Mouse (Mus musculus) hematopoietic stem cell, adult 5-6 weeks (primary cell): ENCODE data around the gene Ccdc141. TPM values are rescaled to one million over a fixed set of nuclear protein-coding genes. Genes with fewer than 3 reads are reported as not detected.
A peak's percentile ranks its signal among the peaks of the same experiment; 100 is the strongest.

Experiments
- ATAC-seq, 2 experiments: fragments of 125-278 bp in 1 of 2; replicated peaks in 1 of 2; 2 replicates each; pipeline ENCODE4 v1.8.0; 2016 to 2017; ENCODE audit warnings: inconsistent platforms in 2 of 2, mild to moderate bottlenecking in 2 of 2, moderate number of reproducible peaks in 2 of 2, low read depth in 1 of 2, moderate TSS enrichment in 1 of 2; ENCODE audit not compliant: low FRiP score in 2 of 2, poor library complexity in 2 of 2, severe bottlenecking in 2 of 2, insufficient read depth in 1 of 2, low TSS enrichment in 1 of 2
- total RNA-seq: library from RNA; stranded (forward); fragments of 172-1452, 232-1000 nt; gene quantifications from 2 replicates; pipeline ENCODE4 v1.2.3, GENCODE M21; 2017

Gene Ccdc141
- total RNA-seq, 1 experiment from 2014 or later = 5.6 TPM

- peak in 1 of 2 experiments; percentile 45; a peak in 1 of 4 replicates for ATAC-seq
Observed at GRCm38 (mm10) chr2:77154080-77154479, 16.4 kb downstream of the Ccdc141 start.

DNA sequence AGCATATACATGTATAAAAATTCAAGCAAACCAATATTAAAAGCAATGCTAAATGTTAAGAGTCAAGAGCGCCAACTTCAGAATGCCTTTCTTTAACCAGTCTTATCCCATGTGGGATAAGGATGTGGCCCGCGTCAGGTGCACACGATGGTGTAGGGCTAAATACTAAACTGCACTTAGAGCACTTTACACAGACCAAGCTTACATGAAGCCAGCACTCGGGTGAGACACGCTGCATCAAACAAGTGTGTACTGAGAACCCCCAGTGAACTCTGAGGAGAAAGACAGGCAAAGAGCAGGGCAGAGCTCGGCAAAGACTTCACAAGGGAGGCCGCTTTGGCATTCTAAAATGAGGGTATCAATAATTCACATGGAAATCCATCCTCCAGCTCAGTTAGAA is 19.2 kb downstream of the Ccdc141 start:
- ATAC-seq = no peak

- ATAC-seq = no peak
Observed at GRCm38 (mm10) chr2:77149576-77149975, 20.9 kb downstream of the Ccdc141 start.

- ATAC-seq = no peak
Observed at GRCm38 (mm10) chr2:77148215-77148614, 22.2 kb downstream of the Ccdc141 start.

- ATAC-seq = no peak
Observed at GRCm38 (mm10) chr2:77146968-77147367, 23.5 kb downstream of the Ccdc141 start.

GRCm38 (mm10) chr2:77146291-77146690 is 24.1 kb downstream of the Ccdc141 start:
- no peak for ATAC-seq

DNA sequence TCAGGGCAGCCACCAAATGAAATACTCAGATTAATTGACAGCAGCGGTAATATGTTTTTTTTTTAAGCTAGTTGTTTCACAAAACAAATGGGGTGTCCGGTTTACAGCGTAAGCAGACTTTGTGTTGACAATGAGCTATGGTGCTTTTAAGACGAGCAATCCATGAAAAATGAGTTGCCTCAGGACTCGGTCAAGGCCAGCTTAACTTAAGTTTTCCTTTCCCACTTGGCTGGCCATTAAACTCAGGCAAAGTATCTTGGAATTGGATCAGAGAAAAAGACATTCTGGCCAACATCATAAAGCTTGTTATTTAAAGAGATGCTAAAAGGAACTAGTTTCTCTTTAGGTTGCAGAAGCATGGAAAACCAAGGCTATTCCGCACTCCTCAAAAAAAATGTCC is 26.9 kb downstream of the Ccdc141 start:
- no peak for ATAC-seq

- no peak for ATAC-seq
Observed at GRCm38 (mm10) chr2:77138879-77139278, 31.6 kb downstream of the Ccdc141 start.

GRCm38 (mm10) chr2:77134906-77135305 is 35.5 kb downstream of the Ccdc141 start:
- no peak for ATAC-seq

DNA sequence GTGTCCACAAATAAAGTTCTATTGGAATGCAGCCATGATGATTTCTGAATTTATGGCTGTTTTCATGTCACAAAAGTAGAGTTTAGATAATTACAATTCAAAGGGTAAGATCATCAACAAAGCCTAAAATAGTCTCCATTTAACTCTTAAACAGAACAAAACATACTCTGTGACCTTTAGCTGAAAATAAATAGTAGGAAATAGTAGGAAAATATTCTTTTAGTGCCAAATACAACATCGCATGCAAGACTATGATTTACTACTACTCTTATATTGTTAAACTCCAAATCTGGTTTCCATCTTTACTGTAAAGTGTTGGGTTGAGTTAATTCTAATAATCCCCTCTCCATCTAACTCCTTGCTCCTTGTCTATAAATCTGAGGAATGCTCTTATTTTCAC is 37.0 kb downstream of the Ccdc141 start:
- no peak for ATAC-seq

GRCm38 (mm10) chr2:77126939-77127338 is 43.5 kb downstream of the Ccdc141 start:
- ATAC-seq = no peak

DNA sequence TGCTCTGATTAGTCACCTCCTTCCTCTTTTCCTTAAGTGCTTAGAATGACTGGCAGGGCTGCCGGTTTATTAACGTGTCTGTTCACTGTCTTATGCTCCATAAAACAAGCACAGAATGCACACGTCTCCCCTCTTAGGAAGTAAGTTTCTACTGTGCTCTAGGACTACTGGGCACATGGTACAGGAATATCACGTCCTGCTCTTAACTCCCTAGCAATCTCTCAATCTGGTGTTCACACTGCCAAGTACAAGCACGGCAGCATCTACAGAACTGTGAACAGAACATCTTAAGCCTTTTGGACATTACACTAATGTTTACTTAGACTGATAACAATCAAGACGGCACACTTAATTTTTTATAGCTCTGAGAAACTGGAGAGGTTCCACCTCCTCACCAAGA is 52.3 kb downstream of the Ccdc141 start:
- no peak for ATAC-seq

DNA sequence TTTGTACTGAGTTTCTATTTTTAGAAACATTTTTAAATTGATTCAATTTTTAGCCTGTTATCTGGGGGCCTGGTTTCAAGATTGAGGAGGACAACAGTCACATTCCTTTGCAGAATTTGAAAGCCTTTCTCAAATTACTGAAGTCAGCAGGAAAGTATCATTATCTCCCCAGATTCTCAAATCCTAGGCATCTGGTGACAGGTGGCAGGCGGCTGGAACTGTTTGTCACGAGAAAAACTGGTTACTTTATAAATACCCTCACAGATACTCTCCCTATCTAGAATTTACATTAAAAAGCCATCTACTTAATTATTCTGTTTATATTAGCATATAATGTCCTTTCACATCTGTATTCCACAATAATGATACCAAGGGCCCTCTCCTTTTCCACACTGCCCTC is 56.1 kb downstream of the Ccdc141 start:
- no peak for ATAC-seq

- no peak for ATAC-seq
Observed at GRCm38 (mm10) chr2:77113867-77114266, 56.6 kb downstream of the Ccdc141 start.

DNA sequence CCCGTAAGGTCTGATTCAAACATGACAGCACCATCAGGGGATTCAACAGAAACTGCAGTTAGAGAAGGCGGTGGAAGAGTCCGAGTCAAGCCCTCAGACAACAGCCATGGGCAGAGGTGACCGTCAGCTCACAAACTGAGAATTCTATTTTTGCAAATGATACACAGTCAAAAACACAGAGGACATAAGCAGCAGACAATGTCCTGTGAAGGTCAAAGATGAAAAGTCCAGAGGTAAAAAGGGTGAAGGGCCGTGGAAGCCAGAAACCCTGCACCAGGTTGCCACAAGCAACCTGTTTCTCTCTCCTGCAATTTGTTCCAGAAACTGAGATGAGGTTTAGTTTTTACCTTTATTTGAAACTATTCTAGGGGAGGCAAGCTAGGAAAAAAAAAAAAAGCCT is 57.4 kb downstream of the Ccdc141 start:
- no peak for ATAC-seq

DNA sequence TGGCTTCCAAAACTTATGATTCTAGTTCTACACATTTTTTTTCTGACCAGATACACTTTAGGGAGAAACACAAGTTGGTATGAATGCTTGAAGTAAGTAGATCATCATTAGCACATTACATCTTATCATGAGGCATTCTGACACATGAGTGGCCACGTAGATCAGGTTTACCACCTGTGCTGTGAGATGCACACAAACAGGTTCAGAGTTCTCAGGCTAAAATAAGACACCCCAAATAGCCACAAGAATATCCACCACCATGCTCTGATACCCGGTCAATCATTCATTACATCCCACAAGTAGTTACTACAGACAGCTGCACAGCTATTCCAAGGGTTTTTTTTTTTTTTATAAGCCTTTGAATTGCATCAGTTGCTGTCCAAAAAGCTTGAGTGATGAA is 59.3 kb downstream of the Ccdc141 start:
- no peak for ATAC-seq

GRCm38 (mm10) chr2:77110365-77110764 is 60.1 kb downstream of the Ccdc141 start:
- no peak for ATAC-seq

DNA sequence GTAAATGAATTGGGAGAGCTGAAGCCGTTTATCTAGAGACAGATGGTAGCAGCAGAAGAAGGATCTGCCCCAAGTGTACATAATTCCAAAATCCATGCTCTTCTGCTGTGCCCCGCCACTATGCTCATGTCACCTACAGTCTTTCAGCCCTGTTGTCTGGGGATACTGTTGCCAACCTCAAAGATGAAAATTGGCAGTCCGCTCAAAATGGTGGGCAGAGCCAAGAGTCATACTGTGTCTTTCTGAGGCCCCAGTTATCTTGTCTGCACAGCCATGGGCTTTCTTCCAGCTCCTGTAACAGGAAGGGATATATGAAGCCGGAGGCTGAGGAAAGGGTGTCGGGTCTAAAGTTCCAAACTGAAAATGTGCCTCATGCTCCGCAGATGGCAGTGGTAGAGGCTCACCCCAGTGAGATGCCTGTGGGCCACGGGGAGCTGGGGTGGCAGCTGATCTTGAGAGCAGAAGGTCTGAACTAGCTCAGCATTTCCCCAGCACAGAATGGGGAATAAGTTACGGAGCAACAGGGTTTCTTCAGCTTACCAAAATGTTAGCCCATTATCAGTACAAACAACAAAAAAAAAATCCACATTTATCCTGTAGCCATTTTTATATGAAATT is 60.8 kb downstream of the Ccdc141 start:
- no peak for ATAC-seq

GRCm38 (mm10) chr2:77108562-77108961 is 61.9 kb downstream of the Ccdc141 start:
- ATAC-seq = peak in 1 of 2 experiments; percentile 71; a peak in 1 of 4 replicates
